Mouse (Mus musculus): ENCODE measurements around the gene Terb1.
A peak's percentile ranks its signal among the peaks of the same experiment; 100 is the strongest.

Gene Terb1

DNA sequence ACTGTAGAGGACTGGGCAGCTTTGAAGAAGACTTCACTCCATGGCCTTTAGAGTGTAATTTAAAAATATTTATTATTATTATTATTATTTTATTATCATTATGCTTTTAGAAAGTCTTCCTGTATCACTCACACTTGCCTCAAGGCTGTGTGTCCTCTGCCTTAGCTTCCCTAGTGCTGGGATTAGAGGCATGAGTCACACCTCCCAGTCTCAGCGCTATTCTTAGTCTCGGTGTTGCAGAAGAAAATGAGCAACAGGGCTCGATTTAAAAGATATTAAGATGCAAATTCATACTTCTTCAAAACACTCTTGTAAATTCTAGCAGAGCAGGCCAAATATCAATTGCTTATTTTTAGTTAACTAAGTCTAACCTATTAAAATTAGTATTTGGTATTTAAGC, 60.9 kb downstream of the Terb1 start:
- DNase-seq = no peak

DNA sequence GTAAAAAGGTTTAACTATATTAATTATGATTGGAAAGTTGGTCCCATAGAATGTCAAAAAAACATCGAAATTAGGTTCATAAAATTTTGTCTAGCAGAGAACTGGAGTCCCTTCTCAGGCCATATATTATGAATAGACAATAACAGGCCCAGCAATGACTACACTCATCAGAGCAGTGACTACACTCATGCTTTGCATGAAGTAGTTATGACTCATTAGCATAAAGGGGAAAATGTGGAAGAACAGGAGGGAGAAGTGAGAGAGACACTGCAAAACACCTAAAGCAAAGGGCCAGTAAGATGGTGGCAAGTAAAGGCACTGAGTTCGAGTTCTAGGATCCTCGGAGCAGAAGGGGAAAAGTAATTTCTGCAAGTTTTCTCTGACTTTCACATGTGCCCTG, 63.7 kb downstream of the Terb1 start:
- no peak for DNase-seq

DNA sequence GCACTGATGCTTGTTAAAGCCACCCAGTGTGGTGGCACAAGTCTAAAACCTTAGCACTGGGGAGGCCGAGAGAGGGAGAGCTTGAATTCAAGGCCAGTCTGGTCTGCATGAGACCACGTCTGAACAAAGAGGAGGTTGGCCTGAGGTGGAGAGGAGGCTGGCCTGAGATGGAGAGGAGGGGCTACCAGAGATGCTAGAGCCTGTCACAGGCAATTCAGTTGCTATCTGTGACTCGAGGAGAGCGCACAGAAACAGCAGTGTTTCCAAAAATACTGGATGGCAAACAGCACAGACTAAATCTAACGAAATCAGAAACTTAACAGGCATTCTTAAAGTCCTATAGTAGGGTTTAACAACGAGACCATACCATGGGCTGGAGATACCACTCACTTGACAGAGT, 64.5 kb downstream of the Terb1 start:
- DNase-seq = no peak

GRCm38 (mm10) chr8:104443125-104443679, 66.5 kb downstream of the Terb1 start:
- no peak for DNase-seq

GRCm38 (mm10) chr8:104442299-104443124, 67.2 kb downstream of the Terb1 start, which contains the start of gene Dync1li2:
Gene Dync1li2, minus strand, starts transcription at chr8:104443047.
- DNase-seq = peak; percentile 91 to 93

DNA sequence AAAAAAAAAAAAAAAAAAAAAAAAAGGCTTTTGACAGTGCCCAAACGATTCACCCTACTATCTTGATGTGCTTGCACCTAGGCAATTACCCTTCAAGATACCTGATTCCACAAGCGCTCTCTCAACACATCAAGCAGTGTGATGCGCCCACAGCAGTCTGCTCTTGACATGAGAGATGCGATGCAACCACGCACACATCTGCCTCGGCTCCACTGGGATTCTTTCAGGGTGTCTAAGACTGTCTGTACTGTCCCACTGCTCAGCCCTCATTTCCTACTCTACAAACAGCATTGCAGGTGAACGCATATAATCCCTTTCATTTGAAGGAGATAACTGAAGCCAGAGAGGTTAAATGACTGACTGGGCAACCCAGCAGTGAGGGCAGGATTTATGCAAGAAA, 68.1 kb downstream of the Terb1 start:
- DNase-seq = no peak

GRCm38 (mm10) chr8:104439461-104439860, 70.2 kb downstream of the Terb1 start:
- DNase-seq = no peak

DNA sequence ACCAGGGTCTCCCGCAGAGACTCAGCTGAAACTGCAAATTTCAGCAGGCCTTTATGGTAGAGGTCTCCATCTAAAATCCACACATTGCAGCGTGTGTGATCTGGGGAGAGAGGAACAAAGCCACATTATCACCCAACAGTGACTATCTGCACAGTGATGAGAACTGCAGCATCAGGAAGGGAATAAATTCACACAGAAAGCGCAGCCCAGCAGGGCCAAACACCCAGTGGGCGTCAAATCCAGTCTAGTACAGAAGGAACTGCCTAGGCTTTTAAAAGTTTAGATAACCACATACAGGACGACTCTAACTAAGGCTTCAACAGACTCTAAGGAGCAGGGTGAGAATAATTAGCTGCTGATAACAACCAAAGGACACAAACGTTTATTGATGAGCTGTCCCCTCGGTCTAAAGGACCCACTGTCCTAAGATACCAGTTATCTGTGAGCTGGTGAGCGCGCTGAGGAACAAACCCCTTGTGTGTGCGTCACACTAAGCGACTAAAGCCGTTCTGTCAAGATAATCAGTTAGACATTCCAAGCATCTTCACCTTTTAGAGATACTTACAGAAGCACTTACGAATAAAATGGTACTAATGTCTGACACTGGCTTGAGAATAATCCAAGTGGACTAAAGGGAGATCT, 72.1 kb downstream of the Terb1 start:
- DNase-seq = no peak

- DNase-seq = no peak
These were observed 73.1 kb downstream of the Terb1 start for GRCm38 (mm10) chr8:104436591-104436990.

DNA sequence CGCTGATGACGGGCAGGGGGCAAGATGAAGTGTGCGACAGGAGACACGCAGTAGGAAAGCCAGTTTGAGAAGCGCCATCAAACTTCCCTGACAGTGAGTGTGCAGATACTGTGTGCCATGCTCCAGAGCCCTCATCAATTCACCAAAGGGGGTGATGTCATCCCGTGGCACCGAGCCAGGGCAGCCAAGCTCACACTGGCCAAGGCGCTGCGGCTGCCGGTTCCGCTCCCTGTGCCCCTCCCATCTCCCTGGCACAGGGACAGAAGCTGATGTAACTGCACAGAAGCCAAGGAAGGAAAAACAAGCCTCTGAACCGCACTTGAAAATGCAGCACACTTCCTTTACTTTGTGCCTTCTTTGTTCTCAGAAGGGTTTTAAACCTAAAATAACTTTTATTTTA, 73.7 kb downstream of the Terb1 start:
- DNase-seq = peak; percentile 98 to 99

DNA sequence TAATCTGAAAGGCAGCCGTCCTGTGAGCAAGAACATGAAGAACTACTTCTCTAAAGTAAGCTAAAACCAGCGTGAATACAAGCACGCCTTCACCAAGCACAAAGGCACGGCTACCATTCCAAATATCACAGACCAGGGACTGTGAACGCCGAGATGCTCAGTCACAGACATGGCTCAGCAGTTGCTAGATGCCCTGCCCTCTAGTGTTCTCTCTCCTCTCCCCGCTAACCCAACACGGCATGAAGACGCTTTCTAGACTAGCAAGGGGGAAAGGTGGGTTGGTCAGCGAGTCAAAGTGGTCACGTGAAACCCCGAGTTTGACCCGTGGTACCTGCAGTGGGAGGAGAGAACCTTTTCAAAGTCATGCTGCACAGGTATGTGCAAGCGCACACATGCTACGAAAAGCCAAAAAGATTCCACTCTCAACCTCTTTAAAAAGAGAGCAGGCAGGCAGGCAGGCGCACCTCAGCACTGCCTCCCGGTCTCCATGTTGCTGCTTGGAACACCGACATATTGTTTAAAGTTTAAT, 74.8 kb downstream of the Terb1 start:
- no peak for DNase-seq

GRCm38 (mm10) chr8:104434275-104434674, 75.4 kb downstream of the Terb1 start:
- peak; percentile 36 to 55 for DNase-seq

DNA sequence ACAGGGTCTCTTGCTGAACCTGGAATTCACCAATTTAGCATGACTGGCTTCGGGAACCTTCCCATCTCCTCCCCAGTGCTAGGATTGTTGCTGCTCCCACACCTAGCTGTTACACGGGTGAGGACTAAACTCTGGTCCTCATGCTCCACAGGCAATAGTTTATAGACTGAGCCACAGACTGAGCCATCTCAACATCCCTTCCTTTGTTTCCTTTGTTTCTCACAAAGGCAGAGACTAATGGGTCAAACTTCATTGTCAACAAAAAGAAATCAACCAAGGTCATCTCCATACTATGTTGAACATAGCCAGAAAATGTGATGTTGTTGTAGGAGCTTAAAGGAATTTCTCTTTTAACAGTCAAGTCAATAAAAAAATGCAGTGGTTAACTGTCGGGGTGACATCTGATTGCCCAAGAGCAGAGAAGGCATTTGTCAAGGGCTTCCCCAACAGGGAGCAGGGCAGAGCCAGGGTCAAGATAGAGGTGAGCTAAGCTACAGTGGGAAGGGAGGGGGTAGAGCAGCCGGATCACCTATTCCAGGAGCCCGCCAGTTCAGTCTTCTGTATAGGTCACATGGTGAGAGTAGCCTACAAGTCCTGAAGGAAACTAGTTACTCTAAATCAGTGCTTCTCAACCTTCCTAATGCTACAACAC, 76.4 kb downstream of the Terb1 start:
- DNase-seq = no peak

GRCm38 (mm10) chr8:104432656-104433055, 77.1 kb downstream of the Terb1 start:
- DNase-seq = no peak

- no peak for DNase-seq
These were observed 79.5 kb downstream of the Terb1 start for GRCm38 (mm10) chr8:104430230-104430629.

- no peak for DNase-seq
These were observed 82.0 kb downstream of the Terb1 start for GRCm38 (mm10) chr8:104427703-104428102.

DNA sequence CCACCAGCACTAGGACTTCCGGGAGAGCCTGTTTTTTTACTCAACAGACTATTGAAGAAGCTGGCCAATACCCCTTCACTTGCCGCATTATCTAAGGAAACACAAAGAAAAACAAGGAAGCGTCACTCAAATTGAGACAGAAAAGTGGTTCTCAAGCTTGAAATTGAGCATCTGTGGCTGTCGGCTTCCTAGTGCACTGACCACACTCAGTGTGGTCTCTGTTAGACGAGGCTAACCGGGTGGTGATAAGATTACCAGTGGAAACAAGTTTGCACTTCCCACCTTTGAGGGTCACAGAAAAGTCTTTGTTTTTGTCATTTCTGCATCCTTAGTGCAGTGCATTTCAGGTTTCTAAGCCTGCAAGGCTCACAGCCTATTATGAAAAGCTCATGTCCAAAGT, 87.4 kb downstream of the Terb1 start:
- DNase-seq = no peak

DNA sequence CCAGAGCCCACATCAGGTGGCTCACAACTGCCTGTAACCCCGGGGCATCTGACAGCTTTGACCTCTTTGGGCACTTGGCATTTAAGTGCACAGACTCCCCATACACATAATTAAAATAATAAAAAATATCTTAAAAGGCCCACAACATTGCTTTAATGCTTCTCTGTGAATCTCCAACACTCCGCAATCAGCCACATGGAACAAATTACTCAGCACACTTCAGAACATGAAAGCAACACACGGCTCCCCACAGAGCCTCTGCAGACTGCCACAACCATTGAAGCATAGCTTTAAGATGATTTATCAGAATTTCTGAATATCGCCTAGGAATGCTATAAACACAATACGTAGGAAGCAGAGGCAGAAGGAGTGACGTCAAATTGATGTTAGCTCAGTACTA, 93.7 kb downstream of the Terb1 start:
- DNase-seq = no peak

- DNase-seq = no peak
These were observed 95.5 kb downstream of the Terb1 start for GRCm38 (mm10) chr8:104414204-104414603.

- DNase-seq = no peak
These were observed 95.9 kb downstream of the Terb1 start for GRCm38 (mm10) chr8:104413770-104414169.

GRCm38 (mm10) chr8:104412805-104413532, 96.7 kb downstream of the Terb1 start:
- DNase-seq = no peak

- DNase-seq = no peak
These were observed 97.7 kb downstream of the Terb1 start for GRCm38 (mm10) chr8:104411972-104412371.

- DNase-seq = no peak
These were observed 98.2 kb downstream of the Terb1 start for GRCm38 (mm10) chr8:104411468-104411867.
